Mouse (Mus musculus) layer of hippocampus, adult 9-11 months (tissue): Measurements from ENCODE around the gene Sos1.
"Not testable (repeated sequence)": the region's sequence is repeated elsewhere in the genome, so short reads cannot be mapped to it uniquely, and the experiment has no call there.

Source experiments
- DNase-seq: peaks from one replicate; pipeline ENCODE4 v3.0.0; 2022

The Sos1 gene

DNA sequence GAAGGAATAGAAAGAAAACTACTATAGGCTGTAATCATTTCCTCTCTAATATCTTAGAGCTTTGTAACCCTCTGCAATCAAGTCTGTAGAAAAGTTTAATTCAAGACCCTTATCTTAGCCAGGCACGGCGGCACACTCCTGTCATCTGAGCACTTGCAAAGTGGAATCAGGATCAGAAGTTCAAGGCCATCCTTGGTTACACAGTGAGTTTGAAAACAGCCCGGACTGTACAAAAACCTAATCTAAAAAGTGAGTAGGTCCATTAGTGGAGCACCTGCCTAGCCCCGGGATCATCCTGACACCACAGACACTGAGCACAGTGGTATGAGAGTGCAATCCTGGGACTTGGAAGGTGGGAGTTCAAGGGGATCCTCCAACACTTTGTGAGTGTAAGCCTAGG lies 12.6 kb upstream of the Sos1 start:
- no peak for DNase-seq

DNA sequence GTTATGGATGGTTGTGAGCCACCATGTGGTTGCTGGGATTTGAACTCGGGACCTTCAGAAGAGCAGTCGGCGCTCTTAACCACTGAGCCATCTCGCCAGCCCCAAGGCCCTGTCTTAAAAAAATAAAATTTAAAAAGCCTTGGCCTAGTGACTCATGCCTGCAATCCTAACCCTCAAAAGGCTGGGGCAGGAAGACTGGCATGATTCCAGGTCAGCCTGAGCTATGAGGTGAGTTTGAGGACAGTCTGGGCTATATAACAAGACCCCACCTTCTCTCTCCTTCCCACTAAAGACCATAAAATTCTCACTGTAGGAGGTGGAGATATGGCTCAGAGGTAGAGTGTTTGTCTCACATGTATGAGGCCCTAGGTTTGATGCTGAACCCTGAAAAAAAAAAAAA lies 12.0 kb upstream of the Sos1 start:
- no peak for DNase-seq

DNA sequence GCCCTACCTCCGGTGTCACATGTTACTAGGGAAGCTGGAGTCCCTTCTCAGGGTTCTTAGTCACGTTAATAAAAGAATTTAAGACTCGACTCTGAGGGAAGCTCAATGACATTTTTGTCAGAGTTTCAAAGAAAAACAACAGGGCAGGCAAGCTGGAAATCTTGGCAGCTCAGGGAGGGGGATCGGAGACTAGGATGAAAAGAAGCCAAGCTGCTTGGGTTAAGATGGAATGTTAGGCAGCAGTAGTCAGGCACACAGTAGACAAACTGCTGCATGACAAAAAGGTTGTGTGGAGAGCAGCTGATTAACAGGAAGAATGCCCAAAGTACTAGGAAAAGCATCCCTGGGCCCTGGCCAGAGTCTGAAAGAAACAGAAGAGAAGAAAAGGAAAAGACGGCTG lies 9.9 kb upstream of the Sos1 start:
- DNase-seq = no peak

DNA sequence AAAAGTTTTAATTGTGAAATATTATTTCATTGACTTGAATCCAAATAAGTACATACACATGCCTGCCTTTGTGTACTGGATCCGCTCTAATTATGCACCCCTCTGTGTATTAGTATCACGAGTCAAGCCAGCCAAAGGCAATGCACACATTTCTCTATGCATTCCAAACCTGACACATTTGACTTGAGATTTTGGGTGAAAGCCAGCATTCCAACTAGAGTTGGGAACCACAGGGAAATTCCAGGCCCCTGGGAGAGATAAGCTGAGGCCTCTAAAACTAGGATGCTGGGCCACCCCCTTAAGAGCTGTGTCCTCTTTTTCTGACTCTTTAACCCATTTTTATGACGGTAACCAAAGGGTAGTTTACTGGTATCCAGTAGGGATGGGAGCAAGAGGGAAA lies 8.7 kb upstream of the Sos1 start:
- no peak for DNase-seq

DNA sequence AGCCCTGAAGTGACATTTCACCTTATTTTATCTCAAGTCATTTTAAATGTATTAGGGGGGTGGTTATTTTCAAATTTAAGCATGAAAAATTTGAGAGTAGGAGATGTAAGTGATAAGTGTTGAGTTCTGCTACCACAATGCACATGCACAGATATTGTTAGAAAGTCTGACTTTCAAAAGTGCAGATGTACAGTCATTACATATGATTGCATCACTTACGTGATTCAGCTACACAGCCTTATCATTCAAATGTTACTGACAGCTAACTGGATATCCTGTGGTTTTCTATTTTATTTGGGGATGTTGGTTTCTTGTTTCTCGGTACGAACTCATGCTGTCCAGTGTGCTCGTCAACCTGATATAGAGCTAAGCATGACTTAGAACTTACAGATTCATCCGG lies 4.9 kb upstream of the Sos1 start:
- DNase-seq = no peak

DNA sequence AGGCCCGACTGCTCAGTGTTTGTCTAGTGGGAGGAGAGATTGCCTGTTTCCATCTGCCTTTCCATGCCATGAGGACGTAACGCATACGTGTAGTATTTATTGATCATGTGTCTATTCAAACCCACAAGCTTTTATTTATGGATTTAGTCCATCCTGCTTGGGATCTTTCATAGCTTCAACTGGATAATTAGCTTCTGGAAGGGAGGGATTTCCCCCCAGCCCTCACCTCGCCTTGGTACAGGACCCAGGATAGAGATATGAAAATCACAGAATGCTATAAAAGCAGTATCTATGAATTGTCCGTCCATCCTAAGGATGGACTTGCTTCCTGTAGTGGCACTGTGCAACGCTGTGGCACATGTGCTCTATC lies 587 bp upstream of the Sos1 start:
- DNase-seq = no peak

DNA sequence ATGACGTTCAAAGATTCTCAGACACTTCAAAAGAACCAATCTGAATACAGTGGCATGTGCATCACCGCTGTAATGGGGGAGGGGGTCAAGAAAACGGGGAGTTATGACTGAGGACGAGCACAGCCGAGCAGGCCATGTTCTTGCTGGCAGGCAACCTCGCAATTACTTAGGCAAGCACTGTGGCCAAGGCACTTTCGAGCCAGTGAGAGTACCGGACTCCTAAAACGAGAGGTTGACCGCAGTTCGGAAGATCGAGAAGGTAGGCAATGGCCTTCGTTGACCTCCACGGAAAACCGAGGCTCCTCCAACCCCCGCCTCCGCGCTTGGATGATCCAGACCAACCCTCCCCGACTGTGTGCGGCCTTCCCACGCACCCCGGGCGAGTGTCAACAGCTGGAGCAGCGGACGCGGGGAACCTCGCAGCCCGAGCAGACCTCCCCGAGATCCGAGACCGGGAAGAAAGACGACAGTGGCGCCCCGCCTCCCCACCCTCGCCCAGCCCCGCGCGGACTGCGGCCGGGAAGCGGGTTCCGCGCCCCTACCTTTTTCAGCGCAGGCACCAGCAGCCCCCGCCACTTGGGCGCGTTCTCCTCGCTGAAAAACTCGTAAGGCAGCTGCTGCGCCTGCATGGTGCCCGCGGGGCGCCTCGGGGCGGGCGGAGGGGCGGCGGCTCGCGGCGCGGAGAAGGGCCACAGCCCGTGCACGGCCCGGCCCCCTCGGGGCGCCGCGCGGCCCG lies 790 bp downstream of the Sos1 start:
- DNase-seq = peak; percentile 49

DNA sequence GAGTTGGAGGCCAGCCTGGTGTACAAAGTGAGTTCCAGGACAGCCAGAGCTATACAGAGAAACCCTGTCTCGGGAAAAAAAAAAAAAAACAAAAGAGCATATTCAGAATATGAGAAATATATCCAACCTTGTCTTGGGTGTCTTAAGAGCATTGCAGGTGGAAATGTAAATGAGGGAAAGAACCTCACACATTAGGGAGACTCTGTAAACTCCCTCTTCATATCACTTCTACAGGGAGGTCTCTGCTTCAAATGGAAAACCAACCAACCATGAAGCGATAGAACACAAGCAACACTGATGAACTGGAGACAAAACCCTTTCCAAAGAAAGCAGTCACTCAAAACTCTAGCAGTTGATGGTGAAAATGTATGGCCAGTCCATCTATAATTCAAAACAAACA lies 2.6 kb downstream of the Sos1 start:
- DNase-seq = no peak

DNA sequence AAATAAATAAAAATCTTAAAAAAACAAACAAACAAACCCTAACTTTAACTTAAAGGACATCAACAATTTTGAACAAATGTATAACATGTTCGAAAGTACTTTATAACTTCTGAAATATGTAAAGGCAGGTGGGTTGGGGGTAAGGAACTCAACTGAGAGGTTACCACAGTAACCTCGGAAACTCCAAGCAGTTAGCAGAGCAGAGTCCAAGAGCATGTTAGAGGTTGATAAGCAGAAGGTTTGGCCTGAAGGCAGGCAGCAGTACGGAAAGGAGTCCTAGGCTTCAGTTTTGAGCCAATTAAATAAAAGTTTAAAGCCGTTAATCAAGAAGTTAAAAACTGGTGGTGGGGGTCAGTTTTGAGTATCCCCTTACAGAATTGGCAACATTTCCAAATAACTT lies 3.8 kb downstream of the Sos1 start:
- no peak for DNase-seq

DNA sequence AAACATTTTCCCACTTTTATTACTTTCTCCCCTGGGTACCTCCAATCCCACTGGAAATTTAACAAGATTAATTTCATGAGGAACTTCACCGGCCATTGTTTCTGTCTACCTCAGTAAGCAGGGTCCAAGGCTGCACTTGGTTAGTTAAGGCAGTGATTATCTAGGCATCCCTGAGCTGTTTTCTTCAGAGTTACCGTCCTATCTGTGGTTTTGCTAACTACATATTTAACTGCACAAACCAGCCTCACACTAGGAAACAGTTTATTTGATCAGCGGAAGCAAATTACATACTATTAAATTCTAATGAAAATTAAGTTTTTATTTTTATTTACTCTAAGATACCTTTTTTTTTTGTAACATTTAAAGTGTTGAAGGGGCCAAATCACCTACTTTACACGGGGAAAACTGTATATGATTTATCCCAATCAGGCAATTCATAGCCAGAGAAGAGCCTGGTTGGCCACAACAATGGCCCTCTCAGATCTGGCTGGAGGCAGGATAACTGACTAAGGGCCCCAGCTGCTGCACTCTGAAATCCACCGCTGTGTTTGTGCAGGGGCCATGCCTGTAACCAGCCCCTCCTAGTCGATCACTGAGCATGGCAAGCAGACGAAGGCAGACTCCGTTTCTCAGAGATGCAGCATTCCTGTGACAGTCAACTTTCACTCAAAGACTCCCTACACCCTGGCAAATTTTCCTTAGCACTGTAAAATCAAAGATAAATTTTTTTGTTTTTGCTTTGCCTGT lies 9.0 kb downstream of the Sos1 start:
- peak; percentile 16 for DNase-seq

DNA sequence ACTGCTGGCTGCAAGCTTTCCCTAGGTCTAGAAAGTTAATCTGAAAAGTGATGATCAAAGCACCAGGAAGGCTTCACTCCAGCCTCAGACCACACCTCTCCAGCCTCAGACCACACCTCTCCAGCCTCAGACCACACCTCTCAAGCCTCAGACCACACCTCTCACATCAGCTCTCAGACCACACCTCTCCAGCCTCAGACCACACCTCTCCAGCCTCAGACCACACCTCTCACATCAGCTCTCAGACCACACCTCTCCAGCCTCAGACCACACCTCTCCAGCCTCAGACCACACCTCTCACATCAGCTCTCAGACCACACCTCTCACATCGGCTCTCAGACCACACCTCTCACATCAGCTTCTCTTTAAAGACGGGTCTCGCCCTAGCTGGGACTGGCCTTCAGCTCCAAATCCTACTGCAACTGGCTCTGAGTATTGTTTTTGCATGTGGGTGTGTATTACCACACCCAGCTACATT lies 11.8 kb downstream of the Sos1 start:
- DNase-seq = not testable (repeated sequence)

DNA sequence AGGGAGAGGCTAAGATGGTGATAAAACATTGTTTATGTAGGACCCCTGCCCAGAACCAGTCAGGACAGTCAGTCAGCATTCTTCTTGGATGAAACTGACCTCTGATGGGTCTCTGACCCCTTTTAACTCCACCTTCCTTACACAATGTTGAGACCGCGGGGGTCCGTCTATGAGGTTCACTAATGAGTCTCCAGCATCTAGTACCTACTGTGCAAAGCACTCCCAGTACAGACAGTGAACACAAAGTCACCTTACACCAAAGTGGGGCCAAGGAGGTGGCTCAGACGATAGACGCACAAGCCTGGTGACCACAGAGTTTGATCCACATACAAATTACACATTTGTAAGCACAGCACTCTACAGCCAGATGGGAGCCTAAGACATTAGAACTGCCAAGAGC lies 20.0 kb downstream of the Sos1 start:
- DNase-seq = no peak

DNA sequence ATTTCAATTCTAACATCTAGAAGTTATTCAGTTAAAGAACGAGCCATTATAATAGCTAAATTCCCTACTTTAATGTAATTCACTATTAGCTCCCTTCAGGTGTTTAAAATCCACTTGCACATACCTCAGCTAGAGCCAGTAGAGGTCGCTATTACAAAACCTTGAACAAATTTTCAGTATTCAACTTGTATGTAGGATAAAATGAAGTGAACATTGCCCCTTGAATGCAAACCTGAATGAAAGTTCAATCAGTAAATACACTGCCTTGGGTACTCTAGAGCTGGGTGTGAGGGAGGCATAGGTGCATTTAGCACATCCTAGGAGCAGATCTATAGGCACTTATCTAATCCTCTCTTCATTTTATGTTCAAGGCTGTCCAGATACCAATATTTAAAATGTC lies 24.6 kb downstream of the Sos1 start:
- DNase-seq = no peak

DNA sequence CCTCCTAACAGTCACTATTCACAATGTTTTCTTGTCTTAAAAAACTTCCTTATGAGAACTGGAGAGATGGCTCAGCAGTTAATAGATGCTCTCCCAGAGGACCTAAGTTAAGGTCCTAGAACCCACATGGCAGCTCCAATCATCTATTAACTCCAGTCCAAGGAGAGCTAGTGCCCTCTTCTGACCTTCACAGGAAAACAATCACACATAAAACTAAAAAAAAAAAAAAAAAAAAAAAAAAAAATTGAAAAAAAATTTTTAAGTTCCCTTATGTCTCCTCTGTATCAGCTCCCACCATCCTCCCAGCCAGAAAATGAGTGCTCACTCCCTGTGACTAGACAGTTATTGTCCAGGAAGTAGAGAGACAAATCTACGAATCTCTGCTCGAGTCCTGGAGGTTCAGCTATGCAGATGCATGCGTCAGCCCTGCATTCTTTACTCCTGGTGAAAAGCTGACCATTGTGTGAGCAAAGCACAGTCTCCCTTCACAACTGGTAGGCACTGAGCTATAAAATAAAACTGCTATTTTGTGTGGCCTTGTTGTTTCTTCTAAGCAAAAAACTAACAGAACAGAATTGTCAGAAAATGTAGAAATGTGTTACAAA lies 29.7 kb downstream of the Sos1 start:
- DNase-seq = no peak

DNA sequence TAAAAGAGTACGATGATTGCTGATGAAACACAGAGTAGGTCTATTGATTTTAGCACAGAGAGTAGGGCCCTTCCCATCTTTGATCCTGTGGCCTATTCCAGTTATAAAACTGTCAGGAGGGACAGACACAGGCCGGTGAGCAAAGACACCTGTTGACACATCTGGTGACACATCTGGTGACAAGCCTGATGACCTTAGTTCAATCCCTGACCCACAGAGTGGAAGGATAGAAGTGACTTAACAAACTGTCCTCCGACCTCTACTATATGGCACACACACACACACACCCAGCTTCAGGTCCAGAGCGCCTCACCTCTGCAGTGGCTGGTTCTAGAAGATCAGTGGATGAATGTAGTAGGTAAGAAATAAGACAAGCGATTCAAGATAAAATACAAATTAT lies 33.8 kb downstream of the Sos1 start:
- no peak for DNase-seq

DNA sequence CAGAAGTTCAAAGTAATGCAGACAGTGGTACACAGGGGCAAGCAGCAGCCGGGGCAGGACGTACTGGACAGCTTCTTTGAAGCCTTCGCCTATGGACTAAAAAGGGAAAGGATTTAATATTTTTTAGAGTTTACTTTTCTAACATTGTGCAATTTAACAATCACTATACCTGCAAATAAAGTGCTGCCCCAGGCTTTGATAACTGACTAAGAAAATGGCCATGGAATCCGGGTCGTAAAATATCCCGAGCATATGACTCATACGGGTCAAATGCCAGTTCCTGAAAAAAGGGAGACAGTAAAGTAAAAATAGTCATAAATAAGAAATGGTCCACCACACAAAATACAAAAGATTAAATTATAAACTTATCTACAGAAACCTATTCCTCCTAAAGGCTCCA lies 34.8 kb downstream of the Sos1 start:
- DNase-seq = no peak

DNA sequence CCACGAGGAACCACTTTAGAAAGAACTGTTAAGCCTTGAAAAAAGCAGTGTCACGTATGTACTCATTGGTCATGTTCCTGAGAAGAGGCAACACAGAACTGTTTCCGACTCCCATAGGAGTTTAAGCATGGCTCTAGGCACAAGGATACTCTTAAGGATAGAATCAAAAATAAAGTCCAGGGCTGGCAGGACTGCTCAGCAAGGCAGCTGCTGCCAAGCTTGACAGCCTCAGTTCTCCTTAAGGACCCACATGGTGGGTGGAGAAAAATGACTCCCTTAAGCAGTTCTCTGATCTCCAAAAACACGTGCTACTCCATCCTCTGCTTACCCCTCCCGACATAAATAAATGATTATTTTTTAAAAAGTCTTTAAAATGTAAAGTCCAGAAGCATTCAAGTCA lies 44.6 kb downstream of the Sos1 start:
- no peak for DNase-seq

DNA sequence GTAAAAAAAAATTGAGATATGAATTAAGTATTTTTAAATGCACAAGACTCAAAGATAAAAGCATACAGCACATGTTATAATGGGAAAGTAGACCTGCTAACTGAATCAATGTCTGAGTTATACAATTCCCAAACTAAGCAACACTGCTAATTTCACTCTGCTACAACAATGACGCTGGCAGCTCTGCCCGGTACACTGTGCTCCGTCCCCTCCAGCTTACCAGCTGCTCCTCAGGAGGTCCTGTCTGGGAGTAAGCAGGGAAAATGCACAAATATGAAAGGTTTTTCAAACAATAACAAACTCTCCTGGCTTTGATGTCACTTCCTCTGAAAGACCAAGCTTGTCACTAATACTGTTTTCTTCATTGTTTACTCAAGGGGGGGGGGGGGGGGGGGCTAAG lies 45.8 kb downstream of the Sos1 start:
- DNase-seq = peak; percentile 23

DNA sequence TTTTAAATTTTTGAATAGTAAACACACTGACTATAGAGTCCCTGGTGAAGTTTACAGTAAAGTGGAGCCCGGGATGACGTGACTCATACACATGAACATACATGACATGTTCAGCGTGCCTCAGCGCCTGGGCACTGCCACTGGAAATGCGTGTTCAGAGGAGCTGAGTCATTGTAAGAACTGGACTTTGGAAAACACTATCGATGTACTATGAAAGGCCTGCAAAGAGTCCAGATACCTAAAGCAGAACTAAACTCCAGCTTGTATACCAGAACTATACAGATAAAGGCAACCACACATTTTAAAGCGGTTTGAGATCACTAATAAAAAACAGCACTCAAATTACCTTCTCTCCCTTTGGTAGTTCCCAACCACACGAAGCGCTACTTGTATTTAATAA lies 48.3 kb downstream of the Sos1 start:
- no peak for DNase-seq

DNA sequence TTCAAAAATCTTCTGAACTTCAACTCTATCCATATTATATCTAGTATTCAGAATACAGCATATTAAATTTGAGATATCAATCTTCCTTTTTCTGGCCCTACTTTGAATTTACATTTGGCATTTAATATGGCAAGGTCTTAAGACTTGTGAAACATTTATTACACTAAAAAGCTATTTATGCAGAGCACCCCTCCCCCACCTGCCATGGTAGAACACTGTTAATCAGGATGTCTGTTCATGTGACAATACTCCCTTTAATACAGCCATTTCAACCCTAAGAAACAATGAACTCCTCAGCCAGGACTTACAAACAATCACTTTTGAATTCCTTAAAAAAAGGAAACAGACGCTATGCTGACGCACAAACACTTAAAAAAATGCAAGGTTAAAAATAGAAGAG lies 52.3 kb downstream of the Sos1 start:
- no peak for DNase-seq

DNA sequence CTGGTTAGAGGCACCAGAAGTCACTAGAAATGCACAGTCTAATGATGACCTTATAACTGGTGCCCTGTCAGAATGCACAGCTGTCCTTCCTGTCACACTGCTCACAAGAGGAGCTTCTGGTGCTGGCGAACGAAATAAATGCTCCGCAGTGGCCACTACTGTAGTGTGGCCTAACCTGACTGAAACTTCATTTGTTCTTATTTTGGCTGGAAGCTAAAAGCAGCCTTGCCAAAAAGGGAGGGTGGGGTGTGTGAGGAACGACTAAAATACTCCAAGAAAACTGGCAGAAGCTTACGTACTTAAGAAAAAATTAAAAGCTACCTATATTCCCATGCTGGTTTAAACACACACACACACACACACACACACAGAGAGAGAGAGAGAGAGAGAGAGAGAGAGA lies 53.4 kb downstream of the Sos1 start:
- DNase-seq = no peak

DNA sequence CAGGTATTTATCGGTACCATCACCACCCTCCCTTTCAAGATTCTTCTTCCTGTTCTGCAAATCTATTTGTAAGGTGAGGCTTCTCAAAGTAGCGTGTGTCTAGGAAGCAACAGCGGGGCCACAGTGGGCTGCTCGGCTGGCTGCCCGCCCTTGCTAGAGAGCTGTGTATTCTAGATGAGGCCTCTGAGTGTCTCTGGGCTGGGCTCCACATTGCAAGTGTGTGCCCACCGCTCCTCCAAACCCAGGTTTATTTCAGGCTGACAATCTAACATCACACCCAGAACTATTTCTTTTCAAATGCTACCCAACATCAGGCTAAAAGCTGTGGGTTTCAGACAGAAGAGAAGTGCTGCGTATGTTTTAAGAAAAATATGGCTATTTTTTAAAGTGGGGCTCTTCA lies 54.1 kb downstream of the Sos1 start:
- no peak for DNase-seq

DNA sequence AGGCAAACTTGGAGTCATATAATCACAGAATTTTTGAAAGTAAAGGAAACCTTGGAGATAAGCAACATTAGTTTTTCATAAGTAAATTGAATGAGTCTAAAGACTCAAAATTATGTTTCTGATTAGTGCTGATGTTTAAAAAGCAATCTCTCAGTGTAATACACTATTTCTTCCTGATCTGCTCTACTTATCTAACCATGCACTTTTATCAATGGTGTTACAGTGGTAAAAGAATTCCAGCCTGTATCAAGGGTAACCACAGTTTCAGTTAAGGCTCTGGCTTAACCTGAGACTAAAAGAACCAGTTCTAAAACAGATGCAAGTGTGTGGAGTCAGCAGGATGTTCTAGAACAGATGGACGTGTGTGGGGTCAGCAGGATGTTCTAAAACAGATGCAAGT lies 59.3 kb downstream of the Sos1 start:
- DNase-seq = no peak

DNA sequence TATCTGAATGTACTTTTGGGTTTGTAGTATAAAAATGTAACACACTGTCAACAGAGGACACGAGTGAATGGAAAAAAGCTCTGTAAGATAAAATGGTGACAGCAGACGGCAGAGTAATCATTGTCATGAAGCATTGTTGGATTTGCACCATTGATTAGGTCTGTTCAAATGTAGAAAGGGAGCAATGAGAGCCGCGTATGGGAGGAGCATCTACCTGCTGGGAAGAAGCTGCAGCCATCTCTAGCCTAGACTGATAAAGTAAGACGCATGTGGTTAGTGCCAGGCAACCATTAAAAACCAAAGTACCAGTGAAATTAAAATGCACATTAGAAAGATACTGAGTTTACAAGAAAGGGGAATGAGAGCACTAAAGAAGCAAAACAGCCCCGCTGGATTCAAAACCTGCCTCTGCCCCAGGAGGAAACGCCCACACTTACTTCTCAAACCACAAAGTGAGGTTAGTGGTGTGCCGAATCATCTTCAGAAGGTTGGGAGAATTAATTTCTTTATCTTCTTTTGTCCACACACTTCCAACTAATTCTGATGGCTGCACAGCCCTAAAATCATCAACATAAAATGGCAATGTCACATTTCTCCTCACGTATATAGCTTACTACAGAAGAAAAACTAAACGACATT lies 61.6 kb downstream of the Sos1 start:
- no peak for DNase-seq
